Mouse (Mus musculus) forebrain, embryonic 15.5 days (tissue): ENCODE data around the gene Tbc1d2. TPM values are rescaled to one million over a fixed set of nuclear protein-coding genes. Genes with fewer than 3 reads are reported as not detected.
"Not testable (repeated sequence)": the region's sequence is repeated elsewhere in the genome, so short reads cannot be mapped to it uniquely, and the experiment has no call there.

ENCODE experiments used
- ATAC-seq: fragments of 200-750 bp; cut with Nextera tagmentation; replicated peaks from 2 replicates; pipeline ENCODE4 v1.8.0; 2017; ENCODE audit warnings: mild to moderate bottlenecking, moderate TSS enrichment, moderate library complexity
- H3K27ac ChIP-seq: fragments of 300-500 bp; sonication (generic); replicated peaks from 2 replicates; pipeline ENCODE4 v1.5.1; 2015; ENCODE audit warnings: mild to moderate bottlenecking, inconsistent platforms
- H3K27me3 ChIP-seq: fragments of 300-500 bp; sonication (generic); 2 replicates; pipeline ENCODE4 v1.6.1; 2015; ENCODE audit warnings: inconsistent platforms
- H3K36me3 ChIP-seq: fragments of 300-500 bp; sonication (generic); 2 replicates; pipeline ENCODE4 v1.6.1; 2015; ENCODE audit warnings: mild to moderate bottlenecking, inconsistent platforms
- H3K4me1 ChIP-seq: fragments of 300-500 bp; sonication (generic); 2 replicates; pipeline ENCODE4 v1.6.1; 2015; ENCODE audit warnings: inconsistent platforms
- H3K4me2 ChIP-seq: fragments of 300-500 bp; sonication (generic); replicated peaks from 2 replicates; pipeline ENCODE4 v1.6.1; 2015; ENCODE audit warnings: mild to moderate bottlenecking, inconsistent platforms
- H3K4me3 ChIP-seq: fragments of 300-500 bp; sonication (generic); 2 replicates; pipeline ENCODE4 v1.5.1; 2015; ENCODE audit warnings: mild to moderate bottlenecking, inconsistent platforms
- H3K9ac ChIP-seq: fragments of 300-500 bp; sonication (generic); replicated peaks from 2 replicates; pipeline ENCODE4 v1.6.1; 2015; ENCODE audit warnings: mild to moderate bottlenecking, inconsistent platforms
- H3K9me3 ChIP-seq: fragments of 300-500 bp; sonication (generic); 2 replicates; pipeline ENCODE4 v1.6.1; 2016; ENCODE audit warnings: inconsistent platforms
- WGBS: fragments of 180-500 bp; shearing (Covaris S2); methylation state at CpG from one replicate; pipeline ENCODE4 v1.1.7; 2015; ENCODE audit warnings: mixed read lengths; 5-methylcytosine and 5-hydroxymethylcytosine counted together
- polyA plus RNA-seq: library from polyadenylated mRNA; unstranded; fragments of >200 nt; fragmentation: Nextera tagmentation; extraction: Ambion mirVana; gene quantifications from 2 replicates; pipeline ENCODE4 v1.2.1, GENCODE M21; 2015

Gene Tbc1d2
- polyA plus RNA-seq, 1 experiment from 2014 or later: 0.98 TPM

DNA sequence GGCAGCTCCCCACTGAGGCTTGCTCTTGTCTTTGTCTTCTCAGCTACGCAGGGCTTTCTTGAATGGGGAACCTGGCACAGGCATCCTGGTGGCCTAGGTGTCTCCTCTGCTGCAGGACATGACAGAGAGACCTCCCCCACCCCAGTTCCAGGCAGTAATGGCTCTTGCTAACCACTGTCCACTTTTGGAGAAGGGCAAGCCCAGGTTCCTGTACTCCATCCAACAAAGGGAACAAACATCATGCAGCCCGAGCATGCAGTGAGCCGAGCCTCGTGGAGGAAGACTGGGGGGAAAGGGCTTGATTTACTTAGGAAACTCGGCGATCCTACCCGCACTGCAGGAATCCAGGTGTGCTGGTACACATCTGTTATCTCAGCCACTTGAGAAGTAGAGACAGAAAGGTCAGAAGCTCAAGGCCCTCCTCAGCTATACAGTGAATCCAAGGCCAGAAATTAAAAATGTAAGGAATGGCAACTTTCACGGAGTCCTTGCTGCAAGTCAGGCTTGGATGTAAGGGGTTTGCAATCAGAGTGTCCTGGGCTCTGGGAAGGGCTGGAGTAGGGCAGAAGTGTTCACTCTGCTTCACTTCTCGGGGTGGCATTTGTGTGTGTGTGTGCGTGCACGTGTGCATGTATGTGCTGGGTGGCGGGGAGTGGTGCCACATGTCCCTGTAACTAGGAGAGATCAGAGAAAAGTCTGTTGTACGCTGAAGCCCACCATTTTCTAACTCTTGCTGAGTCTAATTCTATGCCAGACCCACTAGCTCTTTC lies 64.8 kb downstream of the Tbc1d2 start:
- Histone ChIP-seq H3K27ac (no peak overlapping the region), H3K9me3 (0 out of 2 replicates have a peak, but pooled peaks cover 4% of the 10 kb centered on the region), H3K27me3 (no peaks in the 10 kb centered on the region), H3K4me2 (no peak overlapping the region), H3K4me3 (no peak overlapping the region), H3K4me1 (no peaks in the 10 kb centered on the region), H3K9ac (no peak overlapping the region), H3K36me3 (no peaks in the 10 kb centered on the region)
- ATAC-seq: no peak
- WGBS: 81% methylated on average over 13 of the region's 13 CpGs

DNA sequence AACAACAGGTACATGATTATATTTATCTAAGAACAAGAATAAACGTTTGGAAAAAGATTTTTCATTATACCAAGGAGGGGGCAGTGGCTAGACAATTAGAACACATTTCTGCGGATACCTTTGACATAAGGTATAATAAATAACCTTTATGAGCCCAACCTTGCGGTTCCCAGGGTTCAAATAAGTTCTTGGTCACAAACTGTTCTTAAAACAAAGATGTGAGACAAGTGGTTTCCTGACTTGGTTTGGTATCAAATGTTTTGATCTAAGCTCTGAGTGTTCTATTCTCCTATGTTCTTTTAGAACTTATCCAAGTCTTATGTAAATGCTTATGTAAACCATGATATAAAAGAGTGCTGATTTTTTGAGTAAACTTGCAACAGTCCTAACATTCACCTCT lies 65.5 kb downstream of the Tbc1d2 start:
- not testable (repeated sequence) for H3K9ac ChIP-seq, H3K9me3 ChIP-seq, H3K27me3 ChIP-seq, H3K4me3 ChIP-seq, ATAC-seq, H3K4me1 ChIP-seq, H3K36me3 ChIP-seq, H3K4me2 ChIP-seq, H3K27ac ChIP-seq
- 79% methylated on average over 3 of the region's 3 CpGs for WGBS

DNA sequence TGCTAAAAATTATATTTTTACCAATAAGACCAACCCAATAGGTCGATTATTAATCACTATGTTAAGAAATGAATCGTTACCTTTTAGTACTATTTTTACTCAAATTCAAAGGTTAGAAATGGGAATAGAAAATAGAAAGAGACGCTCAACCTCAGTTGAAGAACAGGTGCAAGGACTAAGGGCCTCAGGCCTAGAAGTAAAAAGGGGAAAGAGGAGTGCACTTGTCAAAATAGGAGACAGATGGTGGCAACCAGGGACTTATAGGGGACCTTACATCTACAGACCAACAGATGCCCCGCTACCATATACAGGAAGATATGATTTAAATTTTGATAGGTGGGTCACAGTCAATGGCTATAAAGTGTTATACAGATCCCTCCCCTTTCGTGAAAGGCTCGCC lies 65.9 kb downstream of the Tbc1d2 start:
- H3K4me1 ChIP-seq, ATAC-seq, H3K4me2 ChIP-seq, H3K36me3 ChIP-seq, H3K9ac ChIP-seq, H3K27me3 ChIP-seq, H3K9me3 ChIP-seq, H3K4me3 ChIP-seq, H3K27ac ChIP-seq: not testable (repeated sequence)
- WGBS: 89% methylated on average over 2 of the region's 6 CpGs

DNA sequence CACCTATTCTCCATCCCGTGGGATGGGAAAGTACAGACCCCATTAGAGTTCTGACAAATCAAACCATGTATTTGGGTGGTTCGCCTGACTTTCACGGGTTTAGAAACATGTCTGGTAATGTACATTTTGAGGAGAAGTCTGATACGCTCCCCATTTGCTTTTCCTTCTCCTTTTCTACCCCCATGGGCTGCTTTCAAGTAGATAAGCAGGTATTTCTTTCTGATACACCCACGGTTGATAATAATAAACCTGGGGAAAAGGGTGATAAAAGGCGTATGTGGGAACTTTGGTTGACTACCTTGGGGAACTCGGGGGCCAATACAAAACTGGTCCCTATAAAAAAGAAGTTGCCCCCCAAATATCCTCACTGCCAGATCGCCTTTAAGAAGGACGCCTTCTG lies 68.0 kb downstream of the Tbc1d2 start:
- H3K4me3 ChIP-seq, ATAC-seq, H3K27me3 ChIP-seq, H3K9me3 ChIP-seq, H3K9ac ChIP-seq, H3K36me3 ChIP-seq, H3K27ac ChIP-seq, H3K4me2 ChIP-seq, H3K4me1 ChIP-seq: not testable (repeated sequence)
- 93% methylated on average over 9 of the region's 9 CpGs for WGBS

DNA sequence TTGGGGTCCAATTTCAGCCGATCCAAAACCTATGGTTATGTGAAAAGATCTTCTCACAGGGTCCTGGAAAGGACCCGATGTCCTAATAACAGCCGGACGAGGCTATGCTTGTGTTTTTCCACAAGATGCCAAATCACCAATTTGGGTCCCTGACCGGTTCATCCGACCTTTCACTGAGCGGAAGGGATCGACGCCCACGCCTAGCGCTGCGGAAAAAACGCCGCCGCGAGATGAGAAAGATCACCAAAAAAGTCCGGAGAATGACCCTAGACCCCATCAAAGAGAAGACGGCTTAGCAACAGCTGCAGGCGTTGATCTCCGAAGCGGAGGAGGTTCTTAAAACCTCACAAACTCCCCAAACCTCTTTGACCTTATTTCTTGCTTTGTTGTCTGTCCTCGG lies 68.4 kb downstream of the Tbc1d2 start:
- H3K9me3 ChIP-seq, H3K4me2 ChIP-seq, H3K27me3 ChIP-seq, H3K36me3 ChIP-seq, H3K4me3 ChIP-seq, ATAC-seq, H3K9ac ChIP-seq, H3K4me1 ChIP-seq, H3K27ac ChIP-seq: not testable (repeated sequence)
- 98% methylated on average over 22 of the region's 22 CpGs for WGBS

DNA sequence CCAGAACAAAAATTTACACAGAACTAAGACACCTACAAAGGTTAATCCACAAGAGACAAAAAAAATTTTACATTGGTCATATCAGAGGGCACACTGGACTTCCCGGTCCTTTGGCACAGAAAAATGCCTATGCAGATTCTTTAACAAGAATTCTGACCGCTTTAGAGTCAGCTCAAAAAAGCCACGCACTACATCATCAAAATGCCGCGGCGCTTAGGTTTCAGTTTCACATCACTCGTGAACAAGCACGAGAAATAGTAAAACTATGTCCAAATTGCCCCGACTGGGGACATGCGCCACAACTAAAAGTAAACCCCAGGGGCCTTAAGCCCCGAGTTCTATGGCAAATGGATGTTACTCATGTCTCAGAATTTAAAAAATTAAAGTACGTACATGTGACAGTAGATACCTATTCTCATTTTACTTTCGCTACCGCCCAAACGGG lies 69.2 kb downstream of the Tbc1d2 start:
- not testable (repeated sequence) for H3K9me3 ChIP-seq, H3K27me3 ChIP-seq, H3K36me3 ChIP-seq, H3K4me1 ChIP-seq, H3K9ac ChIP-seq, ATAC-seq, H3K27ac ChIP-seq, H3K4me2 ChIP-seq, H3K4me3 ChIP-seq
- 92% methylated on average over 15 of the region's 15 CpGs for WGBS

- H3K27ac ChIP-seq, H3K9me3 ChIP-seq, H3K4me3 ChIP-seq, H3K9ac ChIP-seq, H3K27me3 ChIP-seq, H3K36me3 ChIP-seq, H3K4me1 ChIP-seq, ATAC-seq, H3K4me2 ChIP-seq: not testable (repeated sequence)
- 95% methylated on average over 8 of the region's 8 CpGs for WGBS
Measured at GRCm38 (mm10) chr4:46578796-46579346, 71.1 kb downstream of the Tbc1d2 start.

DNA sequence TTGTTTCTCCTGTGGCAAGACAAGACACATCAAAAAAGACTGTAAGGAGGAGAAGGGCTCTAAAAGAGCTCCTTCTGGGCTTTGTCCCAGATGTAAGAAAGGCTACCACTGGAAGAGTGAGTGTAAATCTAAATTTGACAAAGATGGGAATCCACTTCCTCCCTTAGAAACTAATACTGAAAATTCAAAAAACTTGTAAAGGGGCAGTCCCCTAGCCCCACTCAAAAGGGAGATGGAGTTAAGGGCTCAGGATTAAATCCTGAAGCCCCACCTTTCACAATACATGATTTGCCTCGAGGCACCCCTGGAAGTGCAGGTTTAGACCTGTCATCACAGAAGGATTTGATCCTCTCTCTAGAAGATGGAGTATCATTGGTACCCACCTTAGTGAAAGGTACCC lies 71.8 kb downstream of the Tbc1d2 start:
- no peak for ATAC-seq
- Histone ChIP-seq H3K27ac (no peak overlapping the region), H3K4me1 (no peaks in the 10 kb centered on the region), H3K27me3 (no peaks in the 10 kb centered on the region), H3K36me3 (no peaks in the 10 kb centered on the region), H3K9ac (no peak overlapping the region), H3K4me2 (no peak overlapping the region), H3K9me3 (0 out of 2 replicates have a peak, but pooled peaks cover 4% of the 10 kb centered on the region), H3K4me3 (no peak overlapping the region)
- WGBS: 71% methylated on average over 1 of the region's 1 CpGs

DNA sequence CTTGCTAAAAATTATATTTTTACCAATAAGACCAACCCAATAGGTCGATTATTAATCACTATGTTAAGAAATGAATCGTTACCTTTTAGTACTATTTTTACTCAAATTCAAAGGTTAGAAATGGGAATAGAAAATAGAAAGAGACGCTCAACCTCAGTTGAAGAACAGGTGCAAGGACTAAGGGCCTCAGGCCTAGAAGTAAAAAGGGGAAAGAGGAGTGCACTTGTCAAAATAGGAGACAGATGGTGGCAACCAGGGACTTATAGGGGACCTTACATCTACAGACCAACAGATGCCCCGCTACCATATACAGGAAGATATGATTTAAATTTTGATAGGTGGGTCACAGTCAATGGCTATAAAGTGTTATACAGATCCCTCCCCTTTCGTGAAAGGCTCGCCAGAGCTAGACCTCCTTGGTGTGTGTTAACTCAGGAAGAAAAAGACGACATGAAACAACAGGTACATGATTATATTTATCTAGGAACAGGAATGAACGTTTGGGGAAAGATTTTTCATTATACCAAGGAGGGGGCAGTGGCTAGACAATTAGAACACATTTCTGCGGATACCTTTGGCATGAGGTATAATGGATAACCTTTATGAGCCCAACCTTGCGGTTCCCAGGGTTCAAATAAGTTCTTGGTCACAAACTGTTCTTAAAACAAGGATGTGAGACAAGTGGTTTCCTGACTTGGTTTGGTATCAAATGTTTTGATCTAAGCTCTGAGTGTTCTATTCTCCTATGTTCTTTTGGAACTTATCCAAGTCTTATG lies 74.3 kb downstream of the Tbc1d2 start:
- H3K9me3 ChIP-seq, H3K9ac ChIP-seq, H3K4me3 ChIP-seq, H3K36me3 ChIP-seq, ATAC-seq, H3K4me2 ChIP-seq, H3K4me1 ChIP-seq, H3K27ac ChIP-seq, H3K27me3 ChIP-seq: not testable (repeated sequence)
- WGBS: 93% methylated on average over 6 of the region's 10 CpGs

- Histone ChIP-seq H3K4me2 (no peak overlapping the region), H3K9me3 (no peaks in the 10 kb centered on the region), H3K9ac (no peak overlapping the region), H3K36me3 (no peaks in the 10 kb centered on the region), H3K27me3 (no peaks in the 10 kb centered on the region), H3K4me3 (no peak overlapping the region), H3K4me1 (0 out of 2 replicates have a peak, but pooled peaks cover 2% of the 10 kb centered on the region), H3K27ac (no peak overlapping the region)
- 94% methylated on average over 10 of the region's 12 CpGs for WGBS
- ATAC-seq: no peak
Measured at GRCm38 (mm10) chr4:46574841-46575240, 75.2 kb downstream of the Tbc1d2 start.

DNA sequence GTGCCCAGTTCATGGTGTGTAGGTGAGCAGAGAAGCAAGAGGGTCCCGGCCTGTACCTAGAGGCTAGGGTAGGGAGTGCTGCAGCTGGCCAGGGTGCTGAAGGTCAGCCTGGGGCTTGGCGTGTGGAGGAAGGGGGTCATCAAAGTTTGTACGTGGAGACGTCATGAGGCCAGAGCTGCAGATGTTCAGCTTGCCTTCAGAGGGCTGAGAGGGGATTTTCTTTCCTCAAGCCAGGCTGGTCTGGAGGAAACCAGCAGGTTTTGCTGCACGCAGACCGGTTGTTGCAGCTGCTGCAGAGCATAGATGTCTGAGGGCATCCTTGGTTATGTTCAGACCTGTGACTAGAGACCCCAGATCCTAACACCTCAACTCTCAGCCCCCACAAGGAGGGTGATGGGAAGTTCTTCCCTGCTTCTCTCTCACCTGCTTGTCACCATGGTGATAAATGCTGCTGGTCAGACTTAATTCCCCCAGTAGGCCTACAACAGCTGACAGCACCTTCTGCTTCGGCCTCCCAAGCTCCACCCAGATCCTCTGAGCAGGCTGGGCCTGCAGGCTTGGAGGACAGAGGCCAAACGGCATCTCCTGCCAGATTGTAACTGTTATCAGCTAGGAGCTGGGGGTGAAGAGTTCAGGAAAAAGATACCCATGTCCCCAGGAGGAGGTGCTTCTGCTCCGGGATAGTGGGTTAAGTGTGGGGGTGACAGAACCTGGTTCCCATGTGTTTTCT lies 75.8 kb downstream of the Tbc1d2 start:
- 0 out of 2 replicates have a peak, but pooled peaks cover 4% of the 10 kb centered on the region for H3K4me1 ChIP-seq

GRCm38 (mm10) chr4:46572616-46573015 lies 77.4 kb downstream of the Tbc1d2 start:
- no peaks in the 10 kb centered on the region for H3K9me3 ChIP-seq
- H3K27ac ChIP-seq: no peak overlapping the region
- H3K4me2 ChIP-seq: no peak overlapping the region
- H3K4me3 ChIP-seq: no peak overlapping the region
- WGBS: 91% methylated on average over 4 of the region's 4 CpGs
- H3K9ac ChIP-seq: no peak overlapping the region
- H3K4me1 ChIP-seq: 0 out of 2 replicates have a peak, but pooled peaks cover 4% of the 10 kb centered on the region
- ATAC-seq: no peak
- no peaks in the 10 kb centered on the region for H3K27me3 ChIP-seq
- H3K36me3 ChIP-seq: no peaks in the 10 kb centered on the region

More for the DNA sequence above, 75.8 kb downstream of the Tbc1d2 start:
- whole genome bisulfite sequencing: 67% methylated on average over 9 of the region's 9 CpGs
- Histone ChIP-seq H3K36me3 (no peaks in the 10 kb centered on the region), H3K27me3 (no peaks in the 10 kb centered on the region), H3K27ac (no peak overlapping the region), H3K9me3 (no peaks in the 10 kb centered on the region), H3K9ac (no peak overlapping the region), H3K4me3 (no peak overlapping the region), H3K4me2 (no peak overlapping the region)
- no peak for ATAC-seq
